Comparison of ENCODE assay signal across 9 mouse cellular contexts in the genomic region with DNA sequence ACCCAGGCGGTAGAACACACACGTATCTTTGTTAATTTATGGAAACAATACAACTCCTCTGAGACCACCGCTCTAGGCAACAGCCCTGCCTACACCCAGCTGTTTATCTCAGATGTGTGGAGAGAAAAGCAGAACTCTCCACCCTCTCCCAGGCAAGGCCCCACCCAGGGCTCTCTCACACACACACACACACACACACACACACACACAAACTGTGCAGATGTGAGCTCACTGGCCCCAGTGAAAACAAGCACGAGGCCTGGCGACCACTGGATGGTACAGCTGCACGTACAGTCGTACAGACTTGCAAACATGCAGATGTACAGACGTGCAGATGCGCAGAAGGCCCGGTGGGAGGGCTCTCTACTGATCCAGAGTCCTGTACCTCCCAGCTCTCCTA. TPM values are rescaled to one million over a fixed set of nuclear protein-coding genes. Genes with fewer than 3 reads are reported as not detected.
A peak's percentile ranks its signal among the peaks of the same experiment; 100 is the strongest.
DNase-seq lines count a peak whose midpoint lies in the region; ATAC-seq and TF ChIP-seq lines count a peak whose summit lies in the region.
"Had no signal": no experiment of that assay in that cellular context is flagged by ENCODE, and none has a peak within 500 bp of the region (broad histone marks: within the 10 kb centered on the region; RNA-seq: fewer than 3 reads in every experiment).

No protein-coding gene starts in this region.

- H3K4me1 ChIP-seq in embryonic facial prominence, embryonic 12.5 days, result peaks cover 13% of the 10 kb centered on the region
- H3K4me1 ChIP-seq in limb, embryonic 15.5 days, result peaks cover 17% of the 10 kb centered on the region
- peaks cover 4% of the 10 kb centered on the region; the same call in 1 of the 2 replicates for H3K4me1 ChIP-seq in stomach, embryonic 16.5 days (ENCODE audit: control insufficient read depth, insufficient read depth, low read length)

- H3K9me3 ChIP-seq in embryonic facial prominence, embryonic 12.5 days, result no peaks in the 10 kb centered on the region
- no peaks in the 10 kb centered on the region for H3K9me3 ChIP-seq in limb, embryonic 15.5 days
- H3K9me3 ChIP-seq in stomach, embryonic 16.5 days (replicated peaks; ENCODE audit: control insufficient read depth, low read length), result no peaks in the 10 kb centered on the region
- H3K9me3 ChIP-seq: midbrain, embryonic 12.5 days had no signal

- 76% methylated on average over 10 of the region's 10 CpGs for WGBS in embryonic facial prominence, embryonic 12.5 days
- 48% methylated on average over 10 of the region's 10 CpGs for WGBS in limb, embryonic 15.5 days
- WGBS in stomach, embryonic 16.5 days, result 53% methylated on average over 10 of the region's 10 CpGs

- H3K4me3 ChIP-seq in layer of hippocampus, adult 2 months, result no peak overlapping the region
- H3K4me3 ChIP-seq in embryonic facial prominence, embryonic 12.5 days, result no peak overlapping the region
- no peak overlapping the region for H3K4me3 ChIP-seq in limb, embryonic 15.5 days
- no peak overlapping the region for H3K4me3 ChIP-seq in stomach, embryonic 16.5 days (replicated peaks; ENCODE audit: low read length)
- H3K4me3 ChIP-seq: midbrain, embryonic 12.5 days had no signal

- ATAC-seq in embryonic facial prominence, embryonic 12.5 days (ENCODE audit: insufficient number of reproducible peaks, insufficient read depth, low FRiP score, low TSS enrichment), result peak; percentile 35; the same call in 1 of the 2 replicates
- no peak for ATAC-seq in limb, embryonic 15.5 days (ENCODE audit: insufficient number of reproducible peaks, low FRiP score, low TSS enrichment, low read depth)
- ATAC-seq in stomach, embryonic 16.5 days (ENCODE audit: insufficient read depth, low FRiP score), result peak; percentile 71

- H3K27ac ChIP-seq in layer of hippocampus, adult 2 months, result peak overlapping the region; percentile 67
- no peak overlapping the region; the same call in 1 of the 2 replicates for H3K27ac ChIP-seq in embryonic facial prominence, embryonic 12.5 days
- H3K27ac ChIP-seq in limb, embryonic 15.5 days, result 0 out of 2 replicates have a peak overlapping the region, but pooled peaks have one; percentile 33
- H3K27ac ChIP-seq in stomach, embryonic 16.5 days (ENCODE audit: low read length), result 0 out of 2 replicates have a peak overlapping the region, but pooled peaks have one; percentile 32
- H3K27ac ChIP-seq: midbrain, embryonic 12.5 days had no signal

- 0 out of 2 replicates have a peak, but pooled peaks cover 3% of the 10 kb centered on the region for H3K27me3 ChIP-seq in embryonic facial prominence, embryonic 12.5 days
- H3K27me3 ChIP-seq in limb, embryonic 15.5 days, result no peaks in the 10 kb centered on the region
- H3K27me3 ChIP-seq in stomach, embryonic 16.5 days (ENCODE audit: control insufficient read depth, insufficient read depth, low read length), result no peaks in the 10 kb centered on the region

- no peak overlapping the region for H3K4me2 ChIP-seq in embryonic facial prominence, embryonic 12.5 days (replicated peaks)
- H3K4me2 ChIP-seq in limb, embryonic 15.5 days, result no peak overlapping the region
- H3K4me2 ChIP-seq in stomach, embryonic 16.5 days (ENCODE audit: low read depth, low read length), result no peak overlapping the region
- H3K4me2 ChIP-seq: midbrain, embryonic 12.5 days had no signal

- H3K9ac ChIP-seq in embryonic facial prominence, embryonic 12.5 days, result no peak overlapping the region
- H3K9ac ChIP-seq in limb, embryonic 15.5 days, result no peak overlapping the region
- no peak overlapping the region for H3K9ac ChIP-seq in stomach, embryonic 16.5 days (ENCODE audit: low read length)
- H3K9ac ChIP-seq: midbrain, embryonic 12.5 days had no signal

- no peaks in the 10 kb centered on the region for H3K36me3 ChIP-seq in embryonic facial prominence, embryonic 12.5 days
- peaks cover 22% of the 10 kb centered on the region for H3K36me3 ChIP-seq in limb, embryonic 15.5 days
- no peaks in the 10 kb centered on the region for H3K36me3 ChIP-seq in stomach, embryonic 16.5 days (ENCODE audit: control insufficient read depth, insufficient read depth, low read length)
- H3K36me3 ChIP-seq: midbrain, embryonic 12.5 days had no signal

- TF ChIP-seq CTCF in layer of hippocampus, adult 2 months (conservative IDR thresholded peaks at IDR 0.05), result no peak

- no peak for DNase-seq in layer of hippocampus, adult 2 months (ENCODE audit: low spot score in 2 of 2)
- no peak for DNase-seq in layer of hippocampus, postnatal 36 days
- no peak for DNase-seq in frontal cortex, postnatal 36 days (ENCODE audit: low spot score in 2 of 2)
- no peak for DNase-seq in left cerebral cortex, adult 18-20 months (ENCODE audit: low spot score in 2 of 2)
- no peak for DNase-seq in right cerebral cortex, postnatal 14 days

RNA-seq across cellular contexts. Expression of a gene that starts 13.8 kb away (rescaled TPM):
- total RNA-seq in layer of hippocampus, adult 2 months (2021), result under 1 TPM; 0.59 to 0.96 TPM
- total RNA-seq in layer of hippocampus, postnatal 36 days (2021), result under 1 TPM; 0.27 to 0.71 TPM
- 0.09 and 0.33 TPM in 2 replicates for polyA plus RNA-seq in embryonic facial prominence, embryonic 12.5 days (2016; fragmentation: Nextera tagmentation; extraction: Ambion mirVana)
- polyA plus RNA-seq in limb, embryonic 15.5 days (2015; fragmentation: Nextera tagmentation; extraction: Ambion mirVana), result 60.0 and 68.0 TPM in 2 replicates
- 6.4 and 18.3 TPM in 2 replicates for polyA plus RNA-seq in stomach, embryonic 16.5 days (2015; fragmentation: Nextera tagmentation; extraction: Ambion mirVana)
- 1 to 10 TPM; 5.2 to 5.4 TPM for total RNA-seq in left cerebral cortex, adult 18-20 months (2021)

RNA-seq across cellular contexts. Expression of a gene that starts 22.8 kb away (rescaled TPM):
- 10 to 100 TPM; 45.5 to 46.8 TPM for total RNA-seq in layer of hippocampus, adult 2 months (2021)
- 10 to 100 TPM; 41.0 to 59.9 TPM for total RNA-seq in layer of hippocampus, postnatal 36 days (2021)
- 10.5 and 10.8 TPM in 2 replicates for polyA plus RNA-seq in embryonic facial prominence, embryonic 12.5 days (2016; fragmentation: Nextera tagmentation; extraction: Ambion mirVana)
- polyA plus RNA-seq in limb, embryonic 15.5 days (2015; fragmentation: Nextera tagmentation; extraction: Ambion mirVana), result 9.8 and 10.7 TPM in 2 replicates
- polyA plus RNA-seq in stomach, embryonic 16.5 days (2015; fragmentation: Nextera tagmentation; extraction: Ambion mirVana), result 9.4 and 12.6 TPM in 2 replicates
- total RNA-seq in left cerebral cortex, adult 18-20 months (2021), result 10 to 100 TPM; 42.6 to 44.7 TPM

RNA-seq across cellular contexts. Expression of a gene that starts 33.4 kb away (rescaled TPM):
- 100 to 1,000 TPM; 133 to 135 TPM for total RNA-seq in layer of hippocampus, adult 2 months (2021)
- 100 to 1,000 TPM; 133 to 137 TPM for total RNA-seq in layer of hippocampus, postnatal 36 days (2021)
- polyA plus RNA-seq in embryonic facial prominence, embryonic 12.5 days (2016; fragmentation: Nextera tagmentation; extraction: Ambion mirVana), result 29.4 and 32.6 TPM in 2 replicates
- polyA plus RNA-seq in limb, embryonic 15.5 days (2015; fragmentation: Nextera tagmentation; extraction: Ambion mirVana), result 58.7 and 59.0 TPM in 2 replicates
- 36.5 and 39.3 TPM in 2 replicates for polyA plus RNA-seq in stomach, embryonic 16.5 days (2015; fragmentation: Nextera tagmentation; extraction: Ambion mirVana)
- 100 to 1,000 TPM; 154 to 168 TPM for total RNA-seq in left cerebral cortex, adult 18-20 months (2021)

RNA-seq across cellular contexts. Expression of a gene that starts 39.3 kb away (rescaled TPM):
- total RNA-seq in layer of hippocampus, adult 2 months (2021), result 10 to 100 TPM; 25.6 to 25.9 TPM
- total RNA-seq in layer of hippocampus, postnatal 36 days (2021), result 10 to 100 TPM; 21.0 to 23.3 TPM
- 34.3 and 38.0 TPM in 2 replicates for polyA plus RNA-seq in embryonic facial prominence, embryonic 12.5 days (2016; fragmentation: Nextera tagmentation; extraction: Ambion mirVana)
- 20.8 and 21.2 TPM in 2 replicates for polyA plus RNA-seq in limb, embryonic 15.5 days (2015; fragmentation: Nextera tagmentation; extraction: Ambion mirVana)
- 20.5 and 20.6 TPM in 2 replicates for polyA plus RNA-seq in stomach, embryonic 16.5 days (2015; fragmentation: Nextera tagmentation; extraction: Ambion mirVana)
- total RNA-seq in left cerebral cortex, adult 18-20 months (2021), result 10 to 100 TPM; 29.2 to 29.7 TPM
